42 mouse cellular contexts compared by ENCODE assay signal in genomic region chr17:56969321-56969720, GRCm38 (mm10). TPM values are rescaled to one million over a fixed set of nuclear protein-coding genes. Genes with fewer than 3 reads are reported as not detected.
"Had no signal": no experiment of that assay in that cellular context is flagged by ENCODE, and none has a peak within 500 bp of the region (broad histone marks: within the 10 kb centered on the region; RNA-seq: fewer than 3 reads in every experiment).

No protein-coding gene starts in this region.

- H3K4me3 ChIP-seq: heart, adult 2 months; heart, embryonic 12.5 days; hindbrain, embryonic 13.5 days; hindbrain, embryonic 15.5 days; kidney, embryonic 15.5 days; limb, embryonic 13.5 days; limb, embryonic 15.5 days; liver, embryonic 12.5 days had no signal

- H3K9me3 ChIP-seq: heart, embryonic 12.5 days; hindbrain, embryonic 13.5 days; hindbrain, embryonic 15.5 days; kidney, embryonic 15.5 days; limb, embryonic 13.5 days; limb, embryonic 15.5 days; liver, embryonic 12.5 days had no signal

- H3K4me1 ChIP-seq: heart, embryonic 12.5 days; hindbrain, embryonic 13.5 days; hindbrain, embryonic 15.5 days; kidney, embryonic 15.5 days; limb, embryonic 13.5 days; limb, embryonic 15.5 days had no signal

- H3K36me3 ChIP-seq: heart, embryonic 12.5 days; hindbrain, embryonic 13.5 days; hindbrain, embryonic 15.5 days; kidney, embryonic 15.5 days; limb, embryonic 13.5 days; limb, embryonic 15.5 days; liver, embryonic 12.5 days had no signal

- H3K27ac ChIP-seq: heart, adult 2 months; hindbrain, embryonic 13.5 days; hindbrain, embryonic 15.5 days; hindbrain, postnatal 0 days; kidney, embryonic 15.5 days; kidney, postnatal 0 days; limb, embryonic 13.5 days; limb, embryonic 15.5 days; liver, embryonic 12.5 days; liver, embryonic 14.5 days had no signal

- DNase-seq: gastrocnemius, postnatal 14 days; gastrocnemius, postnatal 36 days; heart, adult 2 months; heart, postnatal 14 days; heart, postnatal 36 days; kidney, adult 11 months; kidney, adult 2 months; kidney, adult 9 months; kidney, postnatal 14 days; kidney, postnatal 36 days; layer of hippocampus, adult 9-11 months; layer of hippocampus, postnatal 36 days; left cerebral cortex, postnatal 4 days had no signal

- H3K27me3 ChIP-seq: hindbrain, embryonic 13.5 days; hindbrain, embryonic 15.5 days had no signal

RNA-seq across cellular contexts. Expression of gene Acer1, which starts 12.6 kb away (rescaled TPM):
- total RNA-seq: gastrocnemius, adult 18-20 months; gastrocnemius, adult 8-10 months; gastrocnemius, postnatal 14 days; gastrocnemius, postnatal 36 days; heart, adult 2 months; heart, postnatal 14 days; heart, postnatal 36 days; hematopoietic stem cell, adult 5-6 weeks; hindbrain, postnatal 0 days; layer of hippocampus, adult 18-20 months; layer of hippocampus, adult 8-10 months; layer of hippocampus, postnatal 14 days; layer of hippocampus, postnatal 36 days; left cerebral cortex, adult 18-20 months; left cerebral cortex, adult 8-10 months; left cerebral cortex, postnatal 10 days; left cerebral cortex, postnatal 25 days; left cerebral cortex, postnatal 4 days; liver, adult 2 months had no signal
- polyA plus RNA-seq: gonadal fat pad, adult 2 months; heart, adult 2 months; heart, embryonic 12.5 days; hindbrain, embryonic 11.5 days; hindbrain, embryonic 13.5 days; hindbrain, embryonic 15.5 days; hindbrain, postnatal 0 days; kidney, adult 2 months; kidney, embryonic 15.5 days; kidney, postnatal 0 days; limb, embryonic 11.5 days; limb, embryonic 13.5 days; liver, adult 2 months; liver, embryonic 12.5 days; liver, embryonic 14.5 days; liver, embryonic 16.5 days had no signal

RNA-seq across cellular contexts. Expression of gene Pspn, which starts 30.5 kb away (rescaled TPM):
- total RNA-seq: gastrocnemius, adult 18-20 months; gastrocnemius, adult 8-10 months; gastrocnemius, postnatal 14 days; gastrocnemius, postnatal 36 days; heart, adult 2 months; heart, postnatal 14 days; heart, postnatal 36 days; hematopoietic stem cell, adult 5-6 weeks; hindbrain, postnatal 0 days; layer of hippocampus, adult 18-20 months; layer of hippocampus, postnatal 14 days; layer of hippocampus, postnatal 36 days; left cerebral cortex, adult 8-10 months; left cerebral cortex, postnatal 10 days; left cerebral cortex, postnatal 25 days; left cerebral cortex, postnatal 4 days; liver, adult 2 months had no signal
- polyA plus RNA-seq: gonadal fat pad, adult 2 months; heart, adult 2 months; heart, embryonic 14.5 days; hindbrain, embryonic 11.5 days; hindbrain, postnatal 0 days; intestine, embryonic 14.5 days; intestine, embryonic 16.5 days; kidney, adult 2 months; large intestine, adult 2 months; limb, embryonic 13.5 days; limb, embryonic 15.5 days; liver, adult 2 months; liver, embryonic 14.5 days; liver, embryonic 16.5 days had no signal
